Mouse (Mus musculus) Patski (cell line): ENCODE measurements at regions not wholly inside any gene's neighbourhood (a gene's known extent, or its start where the extent isn't known, plus 50 kb on each side); places are given as distances from the start of the nearest gene placed in this dataset.

ENCODE experiments used
- ATAC-seq: fragments of 100-300 bp; one replicate; pipeline ENCODE4 v1.8.0; 2021
- CTCF ChIA-PET: fragments of 350-600 bp; sonication (Branson Sonifier 250); formaldehyde crosslinking; loops from one replicate; lab custom pipeline; 2022; ENCODE audit warnings: inconsistent platforms; lab: Charles Lee
- POLR2A ChIA-PET: fragments of 350-600 bp; sonication (Branson Sonifier 250); formaldehyde crosslinking; loops from one replicate; lab custom pipeline; 2022; ENCODE audit warnings: antibody characterized with exemption, inconsistent platforms; lab: Charles Lee
- DNase-seq: peaks from one replicate; pipeline ENCODE4 v3.0.0-alpha.2; 2011; ENCODE audit warnings: low read depth, low spot score
- H3K27me3 ChIP-seq: fragments of 371-371 bp; one replicate; pipeline ENCODE4 v1.5.1; 2021
- CTCF ChIP-seq: fragments of 100-300 bp; IDR thresholded peaks from one replicate; pipeline ENCODE4 v1.5.1; 2021
- in situ Hi-C: fragments of 300-500 bp; cut with MboI; formaldehyde crosslinking; loops from 3 replicates; pipeline ENCODE4 v1.11.1; 2018; ENCODE audit warnings: low pct_unique_long_range_greater_than_20kb, mixed read lengths

DNA sequence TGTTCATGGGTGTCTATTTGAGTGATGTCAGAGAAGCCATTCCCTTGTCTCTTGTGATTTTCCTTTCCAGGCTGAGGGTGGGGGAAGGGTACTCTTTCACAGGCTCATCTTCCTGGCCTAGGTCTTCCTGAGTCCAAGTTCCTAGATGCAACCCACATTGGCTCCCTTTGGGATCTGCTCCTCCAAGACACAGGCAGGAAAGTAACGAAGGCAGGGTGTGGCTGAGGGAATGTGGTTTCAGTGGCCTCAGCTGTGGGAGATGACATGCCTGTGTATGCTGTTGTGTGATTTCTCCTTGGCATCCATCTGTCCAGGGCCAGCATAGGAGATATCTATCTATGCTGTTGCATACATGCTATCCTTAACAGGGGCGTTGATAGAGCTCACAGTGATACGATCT lies 190.4 kb upstream of the 1700012A03Rik start:
- in situ Hi-C loops, result no loop called here
- ChIA-PET POLR2A (no interaction called here), CTCF (no interaction called here)
- DNase-seq, result no peak
- ATAC-seq, result no peak
- peaks cover 17% of the 10 kb centered on the region for H3K27me3 ChIP-seq
- TF ChIP-seq CTCF, result no peak

DNA sequence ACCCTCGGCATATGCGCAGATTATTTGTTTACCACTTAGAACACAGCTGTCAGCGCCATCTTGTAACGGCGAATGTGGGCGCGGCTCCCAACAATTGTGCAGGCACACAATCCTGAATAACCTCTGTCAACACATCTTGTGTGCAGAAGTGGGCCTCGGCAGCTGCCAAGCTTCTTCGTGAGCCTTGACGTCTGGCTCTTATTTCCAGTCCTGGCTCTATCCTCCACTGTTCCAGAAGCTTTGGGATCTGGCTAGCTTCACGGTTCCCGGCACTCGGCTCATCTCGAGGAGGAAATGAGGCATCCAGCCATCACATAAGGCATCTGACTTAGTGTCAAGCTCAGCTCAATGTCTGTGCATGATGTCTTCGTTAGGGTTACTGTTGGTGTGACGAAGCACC lies 195.8 kb upstream of the 1700012A03Rik start:
- DNase-seq (no peak), ATAC-seq (no peak)
- ChIA-PET POLR2A (no interaction called here), CTCF (no interaction called here)
- in situ Hi-C loops, result no loop called here
- TF ChIP-seq CTCF, result no peak
- peaks cover 9% of the 10 kb centered on the region for H3K27me3 ChIP-seq

DNA sequence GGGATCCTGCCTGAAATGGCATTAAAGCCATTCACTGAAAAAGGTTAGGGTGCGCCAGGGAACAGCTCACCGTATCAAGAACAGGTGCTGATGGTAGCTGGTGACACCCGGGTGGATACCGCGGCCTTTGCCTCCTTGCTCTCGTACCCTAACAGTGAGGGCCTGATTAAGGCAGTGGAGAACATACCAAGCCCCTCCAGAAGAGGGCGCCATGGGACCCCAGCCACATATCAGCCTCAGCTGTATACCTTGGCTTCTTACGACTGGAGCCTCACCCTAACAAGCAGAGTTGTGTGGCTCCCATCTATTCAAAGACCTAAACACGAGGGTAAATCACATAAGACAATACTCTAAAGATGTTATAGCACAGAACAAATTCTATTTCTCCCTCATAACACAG lies 203.7 kb upstream of the 1700012A03Rik start:
- ChIA-PET POLR2A (no interaction called here), CTCF (no interaction called here)
- DNase-seq, result no peak
- in situ Hi-C loops, result no loop called here
- no peak for TF ChIP-seq CTCF
- H3K27me3 ChIP-seq, result peaks cover 12% of the 10 kb centered on the region
- no peak for ATAC-seq

DNA sequence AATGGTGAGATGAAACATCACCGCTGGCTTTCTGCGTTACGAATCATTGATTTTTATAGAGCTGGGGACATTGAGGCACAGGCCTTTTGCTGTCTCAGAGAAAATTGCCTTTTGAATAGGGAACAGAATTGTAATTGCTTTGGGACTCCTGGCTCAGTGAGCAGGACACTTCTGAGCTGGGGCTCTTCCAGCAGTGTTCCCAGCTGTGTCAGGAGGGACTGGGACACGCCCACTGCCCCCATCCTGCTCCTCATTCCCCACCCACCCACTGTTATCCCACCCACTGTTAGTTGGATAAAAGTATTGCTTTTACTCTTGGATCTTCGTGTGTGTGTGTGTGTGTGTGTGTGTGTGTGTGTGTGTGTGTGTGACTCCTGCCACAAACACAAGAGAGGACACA lies 204.4 kb upstream of the 1700012A03Rik start:
- CTCF ChIA-PET, result no interaction called here
- no peak for DNase-seq
- no peak for ATAC-seq
- POLR2A ChIA-PET, result no interaction called here
- in situ Hi-C loops, result no loop called here
- no peak for TF ChIP-seq CTCF
- peaks cover 12% of the 10 kb centered on the region for H3K27me3 ChIP-seq

DNA sequence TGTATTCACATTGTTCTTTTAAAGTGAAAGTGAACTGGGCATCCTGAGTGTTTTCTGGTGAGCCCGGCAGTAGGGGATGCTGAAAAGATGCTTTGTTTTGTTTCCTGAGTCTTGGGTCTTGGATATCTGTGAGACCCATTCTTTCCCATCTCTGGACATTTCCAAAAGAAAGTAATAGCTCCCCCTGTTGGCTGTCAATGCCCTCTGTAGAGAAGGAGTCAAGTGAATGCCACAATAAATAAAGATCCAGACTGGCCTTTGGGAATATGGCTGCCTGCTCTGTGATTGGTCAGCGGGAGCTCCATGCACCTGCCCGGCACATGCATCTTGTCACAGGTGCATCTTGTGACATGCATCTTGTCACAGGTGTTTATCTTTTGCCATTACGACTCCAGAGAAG lies 209.4 kb upstream of the 1700012A03Rik start:
- ChIA-PET CTCF (no interaction called here), POLR2A (no interaction called here)
- ATAC-seq, result no peak
- H3K27me3 ChIP-seq, result peaks cover 9% of the 10 kb centered on the region
- no peak for DNase-seq
- in situ Hi-C loops, result no loop called here
- TF ChIP-seq CTCF, result no peak

DNA sequence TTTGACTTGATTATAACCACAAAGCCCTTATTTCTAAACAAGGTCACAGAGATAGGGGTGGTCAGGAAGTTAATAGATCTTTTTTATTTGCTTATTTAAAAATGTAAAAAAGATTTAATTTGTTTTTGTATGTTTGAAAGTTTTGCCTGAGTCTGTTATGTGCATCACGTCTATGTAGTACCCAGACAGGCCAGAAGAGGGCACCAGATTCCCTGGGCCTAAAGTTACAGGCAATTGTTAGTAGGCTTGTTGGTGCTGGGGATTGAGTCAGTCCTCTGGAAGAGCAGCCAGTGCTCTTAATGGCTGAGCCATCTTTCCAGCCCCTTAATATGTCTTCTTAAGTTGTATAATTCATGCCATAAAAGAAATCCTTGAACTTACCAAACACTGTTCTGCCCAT lies 211.5 kb upstream of the 1700012A03Rik start:
- peaks cover 6% of the 10 kb centered on the region for H3K27me3 ChIP-seq
- ChIA-PET CTCF (no interaction called here), POLR2A (no interaction called here)
- in situ Hi-C loops, result no loop called here
- peak; percentile 60 for TF ChIP-seq CTCF
- ATAC-seq (no peak), DNase-seq (no peak)

DNA sequence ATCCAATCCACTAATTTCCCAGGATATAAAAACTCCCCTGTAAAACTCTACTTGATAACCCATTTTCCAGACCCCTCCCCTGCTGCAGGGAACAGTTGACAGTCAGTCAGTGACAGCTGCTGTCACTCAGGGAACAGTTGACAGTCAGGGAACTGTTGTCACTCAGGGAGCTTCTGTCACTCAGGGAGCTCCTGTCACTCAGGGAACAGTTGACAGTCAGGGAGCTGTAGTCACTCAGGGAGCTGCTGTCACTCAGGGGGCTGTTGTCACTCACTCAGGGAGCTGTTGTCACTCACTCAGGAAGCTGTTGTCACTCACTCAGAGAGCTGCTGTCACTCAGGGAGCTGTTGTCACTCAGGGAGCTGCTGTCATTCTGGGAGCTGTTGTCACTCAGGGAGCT lies 214.3 kb upstream of the 1700012A03Rik start:
- no peak for ATAC-seq
- CTCF ChIA-PET, result no interaction called here
- H3K27me3 ChIP-seq, result no peaks in the 10 kb centered on the region
- in situ Hi-C loops, result no loop called here
- DNase-seq, result no peak
- no peak for TF ChIP-seq CTCF
- POLR2A ChIA-PET, result no interaction called here

DNA sequence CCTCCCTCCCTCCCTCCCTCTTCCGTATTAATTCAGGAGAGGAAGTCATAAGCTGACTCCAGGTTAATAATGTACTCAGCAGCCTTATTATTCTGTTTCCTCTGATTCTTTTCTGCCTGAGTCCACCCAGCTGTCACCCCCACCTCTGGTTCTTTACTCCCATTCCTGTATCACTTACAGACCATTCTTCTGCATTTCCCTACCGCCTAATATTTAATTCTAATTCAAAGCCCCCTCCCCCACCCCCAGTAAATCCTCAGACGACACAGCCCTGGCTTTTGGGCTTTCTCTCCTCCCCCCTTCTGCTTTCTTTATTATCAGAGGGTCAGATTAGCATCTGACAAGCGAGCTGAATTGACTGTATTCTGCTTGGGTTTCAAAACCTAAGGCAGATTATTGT lies 215.5 kb upstream of the 1700012A03Rik start:
- TF ChIP-seq CTCF, result no peak
- in situ Hi-C loops, result no loop called here
- ATAC-seq (no peak), DNase-seq (no peak)
- CTCF ChIA-PET, result no interaction called here
- POLR2A ChIA-PET, result no interaction called here
- no peaks in the 10 kb centered on the region for H3K27me3 ChIP-seq

DNA sequence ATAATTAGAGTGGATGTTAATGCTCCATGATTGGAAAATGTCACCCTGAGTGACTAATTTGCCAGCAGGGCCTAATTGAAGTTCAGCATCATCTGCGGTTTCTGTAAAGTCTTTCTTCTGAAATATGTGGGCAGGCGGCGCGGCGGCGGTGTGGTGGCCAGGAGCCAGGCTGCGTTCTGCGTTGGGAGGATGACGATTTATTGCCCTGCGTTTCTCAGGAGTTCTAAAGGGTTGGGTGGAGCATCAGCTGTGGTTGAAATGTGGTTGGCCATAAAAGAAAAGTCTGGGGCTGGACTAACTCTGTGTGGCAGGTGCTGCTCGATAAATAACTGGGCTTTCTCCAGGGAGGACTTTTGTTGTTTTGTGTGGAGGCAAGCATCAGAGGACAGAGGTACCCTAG lies 219.4 kb upstream of the 1700012A03Rik start:
- ChIA-PET CTCF (no interaction called here), POLR2A (no interaction called here)
- in situ Hi-C loops, result no loop called here
- peaks cover 11% of the 10 kb centered on the region for H3K27me3 ChIP-seq
- no peak for TF ChIP-seq CTCF
- ATAC-seq, result no peak
- no peak for DNase-seq

DNA sequence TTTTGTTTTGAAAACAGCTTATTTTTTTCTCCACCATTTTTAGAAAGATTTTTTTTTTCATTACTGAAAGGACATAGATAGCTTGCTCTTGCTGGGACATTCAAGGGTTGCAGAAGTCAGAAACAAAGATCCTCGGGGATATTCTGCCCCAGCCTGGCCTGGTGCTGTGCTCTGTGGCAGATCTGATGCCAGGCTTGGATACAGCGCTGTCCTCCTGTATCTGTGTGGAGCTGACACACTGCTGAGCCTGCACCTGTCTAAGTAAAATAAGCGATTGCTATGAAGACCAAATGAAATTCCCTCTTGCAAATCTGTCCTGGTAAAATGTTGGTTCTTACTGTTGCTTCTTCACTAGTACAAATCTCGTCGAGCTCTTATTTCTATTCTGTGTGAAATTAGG lies 226.4 kb upstream of the 1700012A03Rik start:
- ATAC-seq, result no peak
- CTCF ChIA-PET, result no interaction called here
- TF ChIP-seq CTCF, result no peak
- H3K27me3 ChIP-seq, result peaks cover 51% of the 10 kb centered on the region
- DNase-seq, result no peak
- in situ Hi-C loops, result no loop called here
- POLR2A ChIA-PET, result no interaction called here

DNA sequence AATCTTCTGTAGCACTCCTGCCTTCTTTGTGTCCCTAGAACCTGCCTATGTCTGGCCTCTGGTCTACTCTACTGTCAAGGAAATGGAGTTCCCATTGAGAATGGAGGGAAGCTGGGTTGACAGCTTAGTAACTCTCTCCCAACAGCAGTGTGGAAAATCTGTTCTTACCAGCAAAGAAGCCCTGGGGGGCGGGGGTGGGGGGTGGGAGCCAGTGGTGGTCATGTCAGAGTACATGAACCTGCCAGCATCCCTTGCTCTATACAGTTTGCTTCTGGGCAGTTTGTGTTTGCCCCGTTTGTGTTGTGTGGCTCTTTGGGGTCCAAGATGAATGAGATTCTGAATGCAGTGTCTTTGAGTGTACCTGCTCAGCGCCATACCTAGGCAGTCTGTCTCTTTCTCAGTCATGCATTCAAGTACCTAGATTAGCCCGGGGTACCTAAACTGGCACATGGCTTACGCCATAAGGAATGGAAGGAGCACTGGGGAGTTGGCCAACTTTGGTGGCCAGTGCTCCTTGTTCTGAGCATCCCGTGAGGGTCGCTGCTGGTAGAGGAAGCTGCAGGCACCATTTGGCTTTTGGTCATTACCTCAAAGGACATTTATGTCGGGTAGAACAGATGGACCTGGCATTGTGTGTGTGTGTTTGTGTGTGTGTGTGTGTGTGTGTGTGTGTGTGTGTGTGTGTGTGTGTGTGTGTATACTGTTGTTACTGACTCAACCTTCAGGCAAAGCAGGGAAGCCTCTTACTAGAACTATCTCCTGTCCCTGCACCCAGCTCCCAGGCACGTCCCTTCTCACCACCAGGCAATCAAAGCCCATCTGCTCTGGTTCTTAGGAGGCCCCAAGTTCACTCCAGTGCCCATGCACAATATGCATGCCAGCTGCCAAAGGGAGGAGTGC lies 227.6 kb upstream of the 1700012A03Rik start:
- TF ChIP-seq CTCF, result no peak
- ATAC-seq (no peak), DNase-seq (no peak)
- POLR2A ChIA-PET, result no interaction called here
- H3K27me3 ChIP-seq, result peaks cover 49% of the 10 kb centered on the region
- CTCF ChIA-PET, result no interaction called here
- in situ Hi-C loops, result no loop called here

DNA sequence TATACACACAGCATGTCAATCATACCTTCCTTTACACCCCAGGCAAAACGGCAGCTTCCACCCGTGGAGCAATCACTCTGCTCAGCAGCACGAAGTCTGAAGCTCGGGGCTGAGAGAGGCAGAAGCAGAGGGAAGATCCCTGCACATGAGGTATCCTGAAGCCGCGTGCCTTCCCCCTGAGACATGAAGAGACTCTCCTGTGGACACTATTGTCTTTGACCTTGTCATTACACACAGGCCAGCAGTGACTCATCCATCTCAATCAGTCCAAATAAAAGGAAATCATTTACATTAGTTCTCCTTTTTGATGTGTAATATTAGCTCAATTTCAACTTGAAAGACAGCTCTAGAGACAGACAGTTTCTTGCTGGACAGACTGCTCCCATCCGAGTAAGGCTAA lies 228.4 kb upstream of the 1700012A03Rik start:
- peaks cover 47% of the 10 kb centered on the region for H3K27me3 ChIP-seq
- in situ Hi-C loops, result no loop called here
- no peak for TF ChIP-seq CTCF
- ChIA-PET CTCF (no interaction called here), POLR2A (no interaction called here)
- ATAC-seq (no peak), DNase-seq (no peak)
